Mouse (Mus musculus) kidney, adult 11 months (tissue): ENCODE measurements around the gene Prrt1.
A peak's percentile ranks its signal among the peaks of the same experiment; 100 is the strongest.

ENCODE experiments used
- DNase-seq: peaks from one replicate; pipeline ENCODE4 v3.0.0; 2022

The Prrt1 gene

GRCm38 (mm10) chr17:34651507-34652221 lies 22.3 kb downstream of the Prrt1 start:
- DNase-seq = no peak

- no peak for DNase-seq
Measured at GRCm38 (mm10) chr17:34652546-34652945, 23.2 kb downstream of the Prrt1 start.

- DNase-seq = no peak
Measured at GRCm38 (mm10) chr17:34652985-34653384, 23.7 kb downstream of the Prrt1 start.

DNA sequence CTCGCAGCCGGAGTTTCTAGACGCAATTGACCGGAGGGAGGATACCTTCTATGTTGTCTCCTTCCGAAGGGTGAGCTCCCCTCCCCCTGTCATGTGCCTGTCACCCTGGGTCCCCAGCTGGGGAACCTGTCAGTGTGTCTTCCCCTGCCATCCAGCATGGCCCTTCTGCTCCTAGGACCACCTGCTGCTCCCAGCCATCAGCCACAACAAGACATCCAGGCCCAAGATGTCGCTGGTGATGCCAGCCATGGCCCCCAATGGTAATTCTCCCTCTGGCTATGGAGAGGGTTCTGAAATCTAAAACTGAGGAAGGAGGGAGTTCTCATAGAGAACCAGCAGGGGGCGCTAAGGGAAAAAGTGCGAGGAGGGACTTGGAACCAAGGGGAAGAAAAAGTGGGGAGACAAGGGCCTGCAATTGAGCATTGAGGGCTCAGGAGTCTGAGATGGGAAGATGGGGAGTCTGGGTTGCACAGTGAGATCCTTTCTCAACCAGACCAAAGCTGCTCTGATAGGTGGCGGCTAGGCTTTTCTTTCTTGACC lies 24.5 kb downstream of the Prrt1 start:
- DNase-seq = no peak

DNA sequence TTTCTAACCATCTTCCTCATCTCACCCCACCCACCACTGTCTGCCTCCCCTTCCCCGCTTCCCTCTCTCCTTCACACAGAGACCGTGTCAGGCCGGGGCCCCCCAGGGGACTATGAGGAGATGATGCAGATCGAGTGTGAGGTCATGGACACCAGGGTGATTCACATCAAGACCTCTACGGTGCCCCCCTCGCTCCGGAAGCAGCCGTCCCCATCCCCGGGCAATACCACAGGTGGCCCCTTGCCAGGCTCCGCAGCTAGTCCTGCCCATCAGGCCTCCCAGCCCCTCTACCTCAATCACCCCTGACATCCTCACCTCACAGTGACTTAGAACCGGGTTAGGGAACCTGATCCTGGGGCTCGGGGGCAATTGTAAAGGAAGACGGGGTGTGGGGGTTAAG lies 25.1 kb downstream of the Prrt1 start:
- DNase-seq = no peak

DNA sequence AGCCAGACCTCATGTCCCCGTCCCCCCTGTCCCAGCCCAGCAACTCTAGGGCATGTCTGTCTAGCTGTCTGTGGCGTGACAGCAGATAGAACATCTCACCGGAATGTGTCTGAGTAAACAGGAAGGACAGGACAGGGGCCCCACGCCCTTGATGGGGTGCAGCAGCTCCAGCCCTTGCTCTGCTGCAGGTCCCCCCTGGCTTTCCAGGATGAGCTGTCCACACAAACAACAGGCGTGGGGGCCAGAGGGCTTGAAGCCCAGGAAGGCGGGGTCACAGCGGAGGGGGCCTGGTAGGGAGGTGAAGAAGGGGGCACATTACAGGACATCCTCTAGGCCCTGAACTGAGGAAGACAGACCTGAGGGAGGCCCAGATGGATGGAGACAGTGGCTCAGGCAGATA lies 25.8 kb downstream of the Prrt1 start:
- DNase-seq = peak; percentile 84

GRCm38 (mm10) chr17:34655581-34655991 lies 26.3 kb downstream of the Prrt1 start:
- DNase-seq = peak; percentile 92

GRCm38 (mm10) chr17:34656666-34657065 lies 27.3 kb downstream of the Prrt1 start:
- no peak for DNase-seq

DNA sequence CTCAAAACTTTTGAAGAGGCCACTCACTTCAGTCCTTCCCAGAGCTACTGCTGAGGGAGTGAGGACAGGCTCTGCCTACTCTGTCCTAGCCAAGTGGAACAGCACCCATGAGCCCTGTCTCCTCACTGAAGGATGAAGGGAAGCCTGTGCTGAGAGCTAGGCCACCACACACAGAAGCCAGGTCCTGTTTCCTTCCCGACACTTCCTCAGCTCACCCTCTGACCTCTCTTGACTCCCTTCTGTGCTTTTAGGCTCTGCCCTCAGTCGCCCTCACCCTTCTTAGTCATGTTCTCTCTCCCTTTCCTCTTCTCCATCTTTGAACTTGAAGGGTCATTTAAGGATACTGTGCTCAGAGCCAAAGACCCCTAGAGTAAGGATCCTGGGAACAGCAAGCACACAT lies 27.9 kb downstream of the Prrt1 start:
- no peak for DNase-seq

DNA sequence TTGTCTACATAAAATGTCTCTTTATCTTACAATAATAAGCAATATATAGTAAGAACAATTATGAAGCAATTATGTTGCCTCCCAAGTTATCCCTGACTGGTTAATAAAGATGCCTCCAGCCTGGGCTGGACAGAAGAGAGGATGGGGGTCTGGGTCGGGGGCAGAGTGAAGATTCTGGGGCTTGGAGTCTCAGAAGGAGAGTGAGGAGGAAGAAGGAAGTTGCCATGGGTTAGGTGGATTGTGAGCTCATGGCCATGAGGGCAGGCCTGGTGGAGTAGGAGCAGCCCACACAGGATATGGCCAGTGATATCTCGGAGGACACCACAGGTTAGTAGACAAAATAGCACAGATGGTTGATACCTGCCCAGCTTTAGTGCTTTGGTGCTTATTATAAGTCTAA lies 28.8 kb downstream of the Prrt1 start:
- DNase-seq = no peak

DNA sequence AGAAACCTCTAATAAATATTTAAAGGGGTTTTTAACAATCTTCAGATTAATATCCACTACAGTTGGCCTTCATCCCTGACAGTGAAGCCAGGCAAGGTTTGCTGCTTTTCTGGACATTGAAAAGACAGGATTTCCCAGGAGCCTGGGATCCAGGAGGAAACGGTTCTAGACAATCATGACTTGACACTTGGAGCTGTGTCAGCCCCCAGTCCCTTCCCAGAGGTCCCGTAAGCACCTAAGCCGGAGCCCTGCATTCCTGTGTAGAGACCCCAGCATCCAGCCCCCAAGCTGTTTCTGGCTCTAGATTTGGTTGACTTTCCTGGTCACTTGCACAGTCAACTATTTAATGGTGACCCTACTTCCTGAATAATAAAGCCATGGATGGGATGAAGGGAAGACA lies 29.3 kb downstream of the Prrt1 start:
- no peak for DNase-seq

DNA sequence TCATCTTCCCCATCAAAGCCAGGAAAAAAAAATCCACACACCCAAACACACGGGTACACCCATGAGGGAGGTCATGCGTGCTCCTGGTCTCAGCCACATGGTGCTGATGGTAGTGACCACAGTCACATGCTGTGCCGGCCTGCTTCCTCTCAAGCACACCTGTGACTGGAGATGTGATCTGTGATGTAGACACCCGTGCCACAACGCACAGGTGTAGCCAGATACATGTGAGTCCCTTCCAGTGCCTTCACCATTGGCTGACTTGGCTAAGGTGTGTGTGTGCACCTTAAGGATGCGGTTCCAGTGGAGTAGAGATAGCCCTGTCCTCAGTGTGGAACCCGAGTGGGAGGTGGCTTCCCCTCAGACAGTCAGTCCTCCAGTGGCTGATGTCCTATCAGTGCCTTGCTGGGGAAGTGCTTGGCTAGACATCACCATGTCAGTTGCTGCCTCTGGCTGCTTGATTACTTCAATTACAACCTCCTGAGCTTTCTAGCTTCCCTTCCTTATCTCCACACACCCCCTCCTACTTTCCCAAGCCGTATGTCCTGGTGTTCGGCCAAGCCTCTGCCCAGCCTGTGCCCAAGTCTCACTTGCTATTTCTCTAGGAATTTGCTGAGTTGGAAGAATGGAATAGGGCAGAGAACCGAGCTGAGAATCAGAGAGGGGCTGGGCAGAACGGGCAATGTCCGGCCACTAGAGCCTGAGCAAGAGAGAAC lies 30.0 kb downstream of the Prrt1 start:
- peak; percentile 50 for DNase-seq

- no peak for DNase-seq
Measured at GRCm38 (mm10) chr17:34659897-34660214, 30.5 kb downstream of the Prrt1 start.

DNA sequence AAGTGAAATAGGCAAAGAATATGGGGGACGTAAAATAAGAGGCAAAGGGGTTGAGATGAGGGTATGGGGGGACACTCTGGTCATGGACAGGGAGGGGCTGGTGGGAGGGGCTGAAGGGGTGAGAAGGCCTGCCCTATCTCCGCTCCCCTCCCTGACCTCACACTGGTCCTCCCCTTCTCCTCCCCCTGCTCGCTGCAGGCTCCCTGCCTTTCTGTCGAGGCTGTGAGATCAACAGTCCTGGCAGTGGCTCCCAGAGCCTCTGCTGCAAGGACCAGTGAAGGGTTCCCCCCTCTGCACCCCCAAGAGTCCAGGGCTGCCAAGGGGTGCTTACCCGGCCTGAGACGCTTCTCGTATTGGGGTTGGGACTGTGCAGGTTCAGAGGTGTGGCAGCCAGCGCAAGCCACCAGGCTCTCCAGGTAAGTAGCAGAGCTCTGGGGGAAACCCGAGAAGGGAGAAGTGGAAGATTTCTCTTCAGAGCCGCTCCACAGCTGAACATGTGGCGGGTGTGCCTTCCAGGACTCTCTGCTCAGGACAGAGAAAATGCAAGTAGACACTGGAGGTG lies 31.0 kb downstream of the Prrt1 start:
- DNase-seq = no peak

DNA sequence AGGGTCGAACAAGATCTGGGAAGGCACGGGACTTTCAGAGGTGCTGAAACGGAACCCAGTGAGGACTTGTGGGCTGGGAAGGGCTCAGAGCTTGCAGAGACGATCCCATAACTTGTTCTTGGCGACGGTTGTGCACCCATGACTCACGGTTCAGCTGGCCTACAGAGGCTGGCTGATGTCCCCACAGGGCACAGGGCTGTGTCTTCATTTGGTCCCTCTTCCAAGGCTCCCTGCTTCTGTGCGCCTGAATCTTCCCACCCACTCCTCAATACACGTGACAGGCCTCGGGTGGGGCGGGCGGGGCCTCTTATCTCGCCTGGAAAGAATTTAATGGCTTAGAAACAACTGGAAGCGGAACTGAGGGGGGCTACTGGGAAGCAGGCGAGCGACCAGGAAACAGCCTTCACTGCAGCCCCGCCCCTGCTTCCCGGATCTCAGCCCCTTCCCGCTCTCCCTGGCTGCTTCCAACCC lies 31.8 kb downstream of the Prrt1 start:
- DNase-seq = peak; percentile 78

DNA sequence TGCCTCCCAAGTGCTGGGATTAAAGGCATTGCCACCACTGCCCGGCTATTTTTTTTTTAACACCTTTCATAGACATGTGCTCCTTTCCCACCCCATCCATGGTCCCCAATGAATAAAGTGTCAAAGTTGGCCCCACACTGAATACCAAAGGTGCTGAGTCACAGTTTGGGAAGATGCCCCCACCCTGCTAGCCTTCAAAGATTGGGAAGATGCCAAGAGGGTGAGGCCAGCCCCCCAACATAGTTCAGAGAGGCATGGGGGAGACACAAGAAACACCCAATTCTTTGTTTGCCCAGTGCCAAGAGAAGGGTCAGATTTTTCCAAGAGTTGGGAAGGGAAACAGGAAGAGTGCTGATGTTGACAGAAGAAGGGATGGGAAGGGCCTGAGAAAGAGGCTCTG lies 33.1 kb downstream of the Prrt1 start:
- DNase-seq = no peak

DNA sequence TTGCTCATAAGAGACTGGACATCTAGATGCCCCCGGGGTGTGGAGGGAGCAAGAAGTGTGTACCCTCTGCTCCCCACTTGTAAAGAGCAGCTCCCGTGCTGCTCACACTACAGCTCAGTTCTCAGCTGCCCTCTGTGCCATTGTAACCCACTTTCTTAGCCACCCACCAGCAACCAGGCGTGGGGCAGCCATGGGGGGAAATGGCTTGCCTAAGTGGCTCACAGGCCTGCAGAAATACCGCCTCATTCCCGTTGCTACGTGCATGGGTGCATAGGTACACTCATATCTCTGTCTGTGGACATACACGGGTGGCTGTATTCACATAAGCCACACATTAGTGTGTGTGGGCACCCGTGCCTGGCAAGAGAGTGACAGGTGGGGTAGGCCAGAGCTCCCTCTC lies 33.6 kb downstream of the Prrt1 start:
- no peak for DNase-seq

- no peak for DNase-seq
Measured at GRCm38 (mm10) chr17:34663558-34663957, 34.2 kb downstream of the Prrt1 start.

GRCm38 (mm10) chr17:34664472-34664871 lies 35.1 kb downstream of the Prrt1 start:
- DNase-seq = no peak

- no peak for DNase-seq
Measured at GRCm38 (mm10) chr17:34670235-34670634, 40.9 kb downstream of the Prrt1 start, which contains the start of gene Tnxb. Tnxb (plus strand) TSS chr17:34670535.

DNA sequence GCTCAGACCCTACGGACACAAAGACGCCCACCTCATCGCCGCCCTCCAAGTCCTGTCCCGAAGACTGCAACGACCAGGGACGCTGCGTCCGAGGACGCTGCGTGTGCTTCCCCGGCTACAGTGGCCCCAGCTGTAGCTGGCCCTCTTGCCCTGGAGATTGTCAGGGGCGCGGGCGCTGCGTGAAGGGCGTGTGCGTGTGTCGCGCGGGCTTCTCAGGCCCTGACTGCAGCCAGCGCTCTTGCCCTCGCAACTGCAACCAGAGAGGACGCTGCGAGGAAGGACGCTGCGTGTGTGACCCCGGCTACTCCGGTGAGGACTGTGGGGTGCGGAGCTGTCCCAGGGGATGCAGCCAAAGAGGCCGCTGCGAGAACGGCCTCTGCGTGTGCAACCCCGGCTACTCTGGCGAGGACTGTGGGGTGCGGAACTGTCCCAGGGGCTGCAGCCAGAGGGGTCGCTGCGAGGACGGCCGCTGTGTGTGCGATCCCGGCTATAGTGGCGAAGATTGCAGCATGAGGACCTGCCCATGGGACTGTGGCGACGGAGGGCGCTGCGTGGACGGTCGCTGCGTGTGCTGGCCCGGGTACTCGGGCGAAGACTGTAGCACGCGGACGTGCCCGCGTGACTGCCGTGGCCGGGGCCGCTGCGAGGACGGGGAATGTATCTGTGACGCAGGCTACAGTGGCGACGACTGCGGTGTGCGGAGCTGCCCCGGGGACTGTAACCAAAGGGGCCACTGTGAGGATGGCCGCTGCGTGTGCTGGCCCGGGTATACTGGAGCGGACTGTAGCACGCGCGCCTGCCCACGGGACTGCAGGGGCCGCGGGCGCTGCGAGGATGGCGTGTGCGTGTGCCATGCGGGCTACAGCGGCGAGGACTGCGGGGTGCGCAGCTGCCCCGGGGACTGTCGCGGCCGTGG lies 42.1 kb downstream of the Prrt1 start:
- DNase-seq = no peak

- DNase-seq = no peak
Measured at GRCm38 (mm10) chr17:34672246-34672792, 43.0 kb downstream of the Prrt1 start.

GRCm38 (mm10) chr17:34673139-34673538 lies 43.8 kb downstream of the Prrt1 start:
- no peak for DNase-seq
